Mouse (Mus musculus): ENCODE measurements around the gene Mettl21c.

GRCm38 (mm10) chr1:44061836-44062235 is 42.0 kb upstream of the Mettl21c start, which contains the start of gene Gm8251:
- TF ChIP-seq POLR2A (IDR thresholded peaks at IDR 0.05; ENCODE audit: low read depth, low read length) (no peak), CTCF (conservative IDR thresholded peaks at IDR 0.05; ENCODE audit: insufficient read depth, insufficient read length, low read depth, low read length) (no peak)

Measured in kidney, adult 2 months (tissue).